Mouse (Mus musculus) embryonic fibroblast, embryonic 13.5 days (primary cell): Measurements from ENCODE around the gene Nr2e1. TPM values are rescaled to one million over a fixed set of nuclear protein-coding genes. Genes with fewer than 3 reads are reported as not detected.

Source experiments
- H3K27ac ChIP-seq: 2 replicates; pipeline ENCODE4 v1.5.1; 2012; ENCODE audit warnings: low read length, control low read depth, inconsistent platforms; ENCODE audit not compliant: insufficient read depth
- H3K4me1 ChIP-seq: 2 replicates; pipeline ENCODE4 v1.6.1; 2011; ENCODE audit warnings: low read length; ENCODE audit not compliant: control insufficient read depth, insufficient read depth
- H3K4me3 ChIP-seq: 2 replicates; pipeline ENCODE4 v1.5.1; 2011; ENCODE audit warnings: mild to moderate bottlenecking, control low read depth, low read length; ENCODE audit not compliant: insufficient read depth
- CTCF ChIP-seq: IDR thresholded peaks from 2 replicates; pipeline ENCODE4 v1.5.1; 2011; ENCODE audit warnings: mild to moderate bottlenecking, control low read depth, low read length, moderate library complexity, borderline replicate concordance; ENCODE audit not compliant: insufficient read depth
- POLR2A ChIP-seq: IDR thresholded peaks from 2 replicates; pipeline ENCODE4 v1.6.1; 2011; ENCODE audit warnings: low read depth, mild to moderate bottlenecking, control low read depth, low read length, moderate library complexity
- polyA plus RNA-seq: library from polyadenylated mRNA; stranded (reverse); fragments of >200 nt; gene quantifications from 2 replicates; pipeline ENCODE4 v1.2.4, GENCODE M21; 2011; ENCODE audit warnings: low read depth; ENCODE audit not compliant: missing spikeins, insufficient read length

Nr2e1 gene
- polyA plus RNA-seq, 1 experiment = not detected

DNA sequence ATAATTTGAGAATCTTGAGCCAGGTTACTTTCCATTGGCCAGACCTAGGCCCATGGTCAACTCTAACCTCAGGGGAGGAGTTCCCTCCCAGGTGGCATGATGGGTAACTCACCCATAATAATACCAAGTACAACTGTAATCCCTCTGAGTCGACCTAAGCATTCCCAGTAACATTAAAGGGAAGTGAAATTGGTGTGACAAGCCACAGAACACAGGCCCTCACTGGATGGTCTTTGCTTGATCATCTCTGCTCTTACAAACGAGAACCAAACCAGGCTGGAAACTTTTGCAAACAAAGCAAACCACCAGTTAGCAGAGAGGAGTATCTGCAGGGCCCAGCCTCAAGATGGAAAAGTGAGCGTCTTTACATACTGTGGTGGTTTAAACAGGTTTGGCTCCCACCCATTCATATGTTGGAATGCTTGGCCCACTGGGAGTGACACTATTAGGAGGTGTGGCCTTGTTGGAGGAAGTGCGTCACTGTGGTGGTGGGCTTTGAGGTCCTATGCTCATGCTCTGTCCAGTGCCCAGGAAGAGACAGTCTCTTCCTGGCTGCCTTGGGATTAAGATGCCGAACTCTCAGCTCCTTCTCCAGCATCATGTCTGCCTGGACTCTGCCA is 23.7 kb downstream of the Nr2e1 start:
- H3K4me1 ChIP-seq = no peaks in the 10 kb centered on the region
- TF ChIP-seq CTCF (no peak), POLR2A (no peak)
- no peak overlapping the region for H3K27ac ChIP-seq
- H3K4me3 ChIP-seq = no peak overlapping the region

DNA sequence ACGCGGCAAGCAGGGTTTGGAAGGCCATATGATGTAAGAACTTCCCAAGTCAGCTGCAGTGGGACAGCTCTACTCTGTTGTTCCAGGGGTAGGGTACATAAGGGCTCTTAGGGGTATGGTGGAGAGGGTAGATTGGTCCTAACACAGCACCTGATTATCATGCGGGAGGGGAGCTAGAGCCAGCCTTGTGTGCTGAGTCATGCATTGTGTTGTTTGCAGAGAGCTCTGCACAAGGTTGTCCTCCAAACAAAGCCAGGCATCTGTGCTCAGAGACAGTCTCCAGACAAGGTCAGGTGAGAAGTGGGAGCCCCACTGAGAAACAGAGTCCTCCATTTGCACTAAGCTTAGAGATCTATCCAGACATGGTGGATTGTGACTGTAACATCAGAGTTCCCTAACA is 36.9 kb downstream of the Nr2e1 start:
- Histone ChIP-seq H3K27ac (no peak overlapping the region), H3K4me3 (no peak overlapping the region), H3K4me1 (no peaks in the 10 kb centered on the region)
- no peak for TF ChIP-seq POLR2A
- no peak for TF ChIP-seq CTCF

DNA sequence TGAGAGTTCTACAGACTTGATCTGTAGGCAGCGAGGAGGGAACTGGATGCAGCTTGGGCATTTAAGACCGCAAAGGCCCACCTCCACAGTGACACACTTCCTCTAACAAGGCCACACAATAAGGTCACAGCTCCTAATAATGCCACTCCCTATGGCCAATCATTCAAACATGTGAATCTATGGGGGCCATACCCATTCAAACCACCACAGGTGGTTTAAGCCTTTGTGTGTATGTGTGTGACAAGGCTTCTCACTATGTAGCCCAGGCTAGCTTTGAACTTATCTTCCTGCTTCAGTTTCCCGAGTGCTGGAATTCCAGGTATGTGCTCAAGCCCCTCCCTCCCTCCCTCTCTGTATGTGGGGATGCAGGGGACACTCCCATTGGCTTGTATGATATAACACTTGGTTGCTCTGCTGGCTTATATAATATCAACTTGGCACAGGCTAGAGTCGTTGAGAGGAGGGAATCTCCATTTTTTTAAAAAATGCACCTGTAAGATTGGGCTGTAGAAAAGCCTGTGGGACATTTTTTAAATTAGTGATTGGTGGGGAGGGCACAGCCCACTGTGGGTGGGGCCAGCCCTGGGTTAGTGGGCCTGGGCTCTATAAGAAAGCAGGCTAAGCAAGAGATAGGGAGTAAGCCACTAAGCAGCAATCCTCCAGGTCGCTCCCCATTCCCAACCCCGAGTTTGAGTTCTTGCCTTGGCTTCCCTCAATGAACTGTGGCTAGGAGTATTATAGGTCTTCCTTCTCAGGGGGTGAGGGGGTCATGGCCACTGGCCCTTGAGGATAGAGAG is 37.5 kb downstream of the Nr2e1 start:
- H3K4me3 ChIP-seq = no peak overlapping the region
- no peaks in the 10 kb centered on the region for H3K4me1 ChIP-seq
- TF ChIP-seq CTCF = no peak
- TF ChIP-seq POLR2A = no peak
- H3K27ac ChIP-seq = no peak overlapping the region

DNA sequence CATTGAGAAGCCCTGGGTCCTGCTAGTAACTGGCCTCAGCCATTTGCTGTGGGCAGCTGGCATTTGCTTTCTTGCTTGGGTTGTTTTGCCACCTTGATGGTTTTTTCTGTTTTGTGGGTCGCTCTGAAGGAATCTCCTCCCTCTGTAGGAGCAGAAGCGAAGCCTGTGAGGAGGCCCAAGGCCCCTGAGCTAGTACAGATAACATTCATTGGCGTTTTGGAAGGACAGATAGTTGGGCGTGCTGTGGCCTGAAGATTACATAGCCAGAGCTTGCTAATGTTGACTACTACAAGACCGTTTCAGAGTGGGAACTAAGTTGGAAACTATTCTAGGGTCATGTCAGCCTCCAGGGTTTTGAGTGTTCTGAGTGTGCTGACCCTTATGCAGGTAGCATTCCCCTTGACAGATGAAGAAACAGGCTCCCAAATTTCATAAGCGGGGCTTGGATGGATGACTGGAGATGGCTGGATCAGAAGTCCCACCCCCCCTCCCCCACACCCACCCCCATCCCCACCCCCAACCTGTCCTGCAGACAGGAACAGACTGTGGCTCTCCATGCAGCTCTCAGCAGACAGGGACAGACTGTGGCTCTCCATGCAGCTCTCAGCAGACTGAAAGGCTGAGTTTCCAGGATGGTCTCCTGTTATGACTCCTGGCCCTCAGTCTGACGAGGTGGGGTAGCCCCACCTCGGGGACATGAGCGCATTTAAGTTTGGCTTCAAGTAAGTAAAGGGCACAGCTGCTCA is 45.7 kb downstream of the Nr2e1 start:
- Histone ChIP-seq H3K4me3 (no peak overlapping the region), H3K27ac (no peak overlapping the region), H3K4me1 (no peaks in the 10 kb centered on the region)
- no peak for TF ChIP-seq CTCF
- TF ChIP-seq POLR2A = no peak

DNA sequence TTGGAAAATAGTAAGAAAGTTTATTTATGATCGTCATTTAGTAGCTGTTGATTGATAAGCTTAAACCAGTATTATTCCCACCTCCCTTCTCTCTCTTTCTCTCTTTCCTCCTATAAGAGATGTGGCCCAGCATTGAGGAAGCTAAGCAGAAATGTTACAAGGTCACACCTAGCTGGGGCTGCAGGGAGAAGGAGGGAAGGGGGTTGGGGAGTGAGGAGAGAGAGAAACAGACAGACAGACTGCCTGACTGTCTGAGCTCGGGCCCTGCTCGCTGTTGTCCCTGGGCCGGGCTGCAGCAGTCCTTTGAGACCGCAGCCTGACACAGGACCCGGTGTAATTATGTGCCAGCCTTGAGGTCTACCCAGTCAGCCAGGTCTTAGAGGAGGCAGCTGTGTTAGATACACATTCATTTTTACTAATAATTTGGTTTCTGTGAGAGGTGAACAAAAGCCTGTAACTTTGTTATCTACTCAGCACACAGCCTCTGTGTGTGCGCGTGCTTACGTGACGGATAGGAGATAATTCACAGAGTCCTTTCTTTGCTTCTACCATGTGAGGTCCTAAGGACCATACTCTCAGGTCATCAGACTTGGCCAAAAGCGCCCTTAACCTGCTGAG is 49.5 kb downstream of the Nr2e1 start:
- no peak overlapping the region for H3K4me3 ChIP-seq
- no peak for TF ChIP-seq CTCF
- TF ChIP-seq POLR2A = no peak
- H3K4me1 ChIP-seq = no peaks in the 10 kb centered on the region
- no peak overlapping the region for H3K27ac ChIP-seq

GRCm38 (mm10) chr10:42525682-42526081 is 57.8 kb downstream of the Nr2e1 start:
- TF ChIP-seq POLR2A (no peak), CTCF (no peak)

DNA sequence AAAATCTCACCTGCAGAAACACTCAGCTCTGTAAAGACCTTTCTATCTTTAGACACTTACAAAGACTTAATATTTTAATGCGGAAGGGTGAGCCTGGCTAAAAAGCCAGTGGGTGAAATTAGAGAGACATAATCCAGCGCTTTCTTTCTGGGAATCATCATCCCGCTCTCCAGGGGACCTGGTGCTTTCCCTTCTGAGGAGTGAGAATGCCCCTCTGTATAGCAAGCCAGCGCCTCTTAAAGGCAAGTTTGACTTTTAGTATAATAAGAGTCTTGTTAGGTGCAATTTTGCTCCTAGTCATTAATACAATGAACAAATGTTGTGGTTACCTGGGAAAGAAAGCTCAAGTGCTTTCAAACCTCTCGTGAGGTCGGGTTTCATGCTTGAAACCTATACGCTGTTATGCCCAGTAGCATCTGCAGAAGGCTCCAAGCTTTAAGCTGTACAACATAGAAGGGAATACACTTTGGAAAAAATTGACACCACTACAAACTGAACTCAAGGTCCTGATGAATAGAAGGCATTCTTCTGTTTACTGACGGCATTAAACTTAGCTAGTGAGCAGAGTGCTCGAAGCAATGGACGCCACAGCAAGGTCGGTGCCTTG is 59.8 kb downstream of the Nr2e1 start:
- no peak overlapping the region for H3K4me3 ChIP-seq
- TF ChIP-seq POLR2A (no peak), CTCF (no peak)
- H3K27ac ChIP-seq = no peak overlapping the region
- H3K4me1 ChIP-seq = peaks cover 4% of the 10 kb centered on the region; the same call in 1 of the 2 replicates

More at GRCm38 (mm10) chr10:42525682-42526081, 57.8 kb downstream of the Nr2e1 start:
- peaks cover 4% of the 10 kb centered on the region; the same call in 1 of the 2 replicates for H3K4me1 ChIP-seq
- H3K4me3 ChIP-seq = no peak overlapping the region
- H3K27ac ChIP-seq = no peak overlapping the region

- no peak for TF ChIP-seq CTCF
- no peak for TF ChIP-seq POLR2A
- Histone ChIP-seq H3K4me1 (peaks cover 4% of the 10 kb centered on the region; the same call in 1 of the 2 replicates), H3K27ac (no peak overlapping the region), H3K4me3 (no peak overlapping the region)
These were observed 60.5 kb downstream of the Nr2e1 start for GRCm38 (mm10) chr10:42522912-42523311.
